Mouse (Mus musculus) CD4-positive helper T cell, adult 2 months (primary cell): ENCODE data around the gene Mgat4a.

Source experiments
- DNase-seq: peaks from one replicate; pipeline ENCODE4 v3.0.0-alpha.2; 2012; ENCODE audit warnings: low read depth, missing footprints, low spot score

Gene Mgat4a

GRCm38 (mm10) chr1:37466322-37466995, 74.4 kb downstream of the Mgat4a start:
- DNase-seq, result no peak

DNA sequence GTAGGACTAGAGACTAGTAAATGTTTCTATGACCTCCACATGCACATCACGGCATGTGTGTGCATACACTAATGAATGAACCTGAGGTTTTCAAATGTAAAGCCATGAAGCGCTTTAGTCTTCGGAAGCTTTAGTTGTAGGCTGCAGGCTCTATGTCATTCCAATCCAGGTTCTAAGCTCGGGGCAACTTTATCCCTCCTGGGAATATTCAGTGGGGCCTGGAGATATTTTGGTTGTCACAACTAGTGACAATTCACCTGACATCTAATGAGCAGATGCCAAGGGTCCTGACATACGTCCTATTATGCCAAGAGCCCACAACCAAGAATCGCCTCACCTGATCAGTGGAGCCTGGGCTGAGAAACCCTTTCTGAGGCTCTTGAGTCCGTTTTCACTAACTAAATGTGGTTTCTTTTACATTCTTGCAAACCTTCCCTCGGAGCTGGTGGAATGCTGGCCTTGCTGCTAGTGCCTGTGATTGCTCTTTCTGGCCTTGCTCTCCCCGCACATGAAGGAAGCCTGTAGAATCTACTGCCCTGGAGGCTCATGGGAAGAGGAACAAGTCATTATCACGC, 75.9 kb downstream of the Mgat4a start:
- no peak for DNase-seq

DNA sequence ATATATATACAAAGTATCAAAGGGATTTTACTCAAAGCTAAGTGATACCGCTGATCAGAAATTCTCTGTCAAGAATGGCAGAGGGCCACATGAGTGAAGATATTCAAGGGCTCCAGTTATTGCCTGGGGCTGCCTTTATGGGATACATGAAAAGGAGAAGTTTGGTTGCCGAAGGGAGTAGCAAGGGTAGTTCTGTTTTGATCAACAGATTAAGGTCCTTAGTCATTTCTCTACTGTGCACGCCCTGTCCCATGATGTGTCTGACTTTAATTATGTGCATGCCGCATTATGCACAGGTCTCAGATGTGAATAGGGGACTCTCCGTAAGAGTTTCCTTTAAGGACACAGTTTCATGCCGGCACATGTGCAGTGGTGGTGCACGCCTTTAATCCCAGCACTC, 83.3 kb downstream of the Mgat4a start:
- no peak for DNase-seq

GRCm38 (mm10) chr1:37451270-37451669, 89.5 kb downstream of the Mgat4a start:
- DNase-seq, result no peak

- peak; percentile 61 for DNase-seq
These were observed 92.3 kb downstream of the Mgat4a start for GRCm38 (mm10) chr1:37448361-37449095.

DNA sequence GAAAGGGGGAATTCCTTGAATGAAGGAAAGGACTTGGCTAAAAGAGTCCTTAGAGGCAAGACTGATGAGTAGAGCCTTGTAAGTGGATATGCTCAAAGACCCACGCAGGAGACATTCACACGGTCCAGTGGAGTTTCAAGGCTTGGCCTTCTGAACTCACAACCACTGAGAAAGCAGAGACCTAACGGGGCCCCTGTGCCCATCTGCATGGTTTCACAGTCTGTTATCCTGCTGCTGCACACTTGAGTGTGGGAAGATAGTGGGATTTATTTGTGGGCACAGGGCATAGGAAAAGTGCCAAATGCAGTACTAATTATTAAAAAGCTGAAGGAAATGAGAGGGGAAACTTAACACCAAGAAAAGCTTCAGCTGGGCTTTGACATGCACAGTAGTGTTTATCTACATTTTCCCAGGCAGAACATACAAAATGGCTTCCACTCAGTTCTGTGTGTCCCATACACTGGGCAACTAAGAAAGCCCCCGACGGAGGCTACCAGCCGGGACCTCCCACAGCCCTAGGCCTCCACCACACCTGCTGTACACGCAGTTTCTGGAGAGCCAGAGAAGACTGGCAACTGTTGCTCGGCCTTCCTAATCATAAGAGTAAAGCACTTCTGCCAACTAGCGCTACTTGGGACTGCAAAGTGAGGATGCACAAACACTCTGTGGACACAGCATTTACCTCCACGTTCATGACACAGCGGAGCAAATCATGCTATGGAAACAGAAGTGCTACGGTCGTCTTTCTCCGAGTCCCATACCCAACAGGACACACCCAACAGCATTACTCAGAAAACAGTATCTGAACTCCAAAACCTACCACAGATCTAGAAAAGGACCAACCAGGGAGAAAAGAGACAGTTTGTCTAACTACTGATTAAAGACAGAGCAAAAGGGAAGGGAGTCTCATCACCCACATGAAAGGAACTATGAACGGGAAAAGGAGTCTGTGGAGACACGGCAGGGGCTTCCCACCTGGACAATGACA, 97.7 kb downstream of the Mgat4a start:
- DNase-seq, result no peak

DNA sequence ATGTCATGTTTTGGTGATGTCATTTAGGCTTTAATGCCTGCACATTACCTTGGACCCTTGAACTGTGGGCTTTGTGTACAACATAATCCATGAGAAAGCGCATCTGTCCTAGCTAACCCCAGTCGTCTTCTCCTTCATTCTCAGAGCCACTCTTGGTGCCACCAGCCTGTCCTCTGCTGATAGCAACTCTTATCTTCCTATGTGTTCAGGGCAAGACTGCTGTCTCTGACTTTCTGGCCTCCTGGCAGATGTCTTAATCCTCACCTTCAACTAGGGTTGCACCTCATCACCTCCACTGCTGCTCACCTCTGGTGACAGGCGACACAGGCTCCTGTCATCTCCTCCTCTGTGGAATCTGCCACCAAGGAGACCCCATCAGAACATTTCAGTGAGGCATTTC, 104.4 kb downstream of the Mgat4a start:
- DNase-seq, result no peak

- no peak for DNase-seq
These were observed 110.4 kb downstream of the Mgat4a start for GRCm38 (mm10) chr1:37430297-37430840.

GRCm38 (mm10) chr1:37429366-37430296, 111.2 kb downstream of the Mgat4a start, which contains the start of the genes Coa5 and Unc50:
TSS of gene Coa5 (minus strand) at chr1:37430103.
TSS of gene Unc50 (plus strand) at chr1:37430139.
- peak; percentile 97 for DNase-seq

DNA sequence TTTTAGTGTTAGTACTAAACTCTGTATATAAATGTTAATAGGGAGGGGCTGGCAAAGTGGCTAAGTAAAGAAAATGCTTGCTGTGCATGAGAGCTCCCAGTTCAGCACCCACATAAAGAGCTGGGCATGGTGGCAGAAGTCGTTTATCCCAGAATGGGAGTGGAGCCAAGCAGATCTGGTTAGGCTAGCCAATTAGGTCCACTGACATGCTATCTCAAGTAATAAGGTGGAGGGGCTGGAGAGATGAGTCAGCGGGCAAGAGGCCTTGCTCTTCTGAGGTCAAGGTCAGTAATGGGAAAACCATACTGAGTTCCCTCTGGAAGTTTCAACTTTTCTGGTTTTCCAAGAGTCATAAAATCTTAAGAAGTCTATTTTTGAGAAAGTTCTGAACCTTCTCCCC, 111.9 kb downstream of the Mgat4a start:
- DNase-seq, result no peak

DNA sequence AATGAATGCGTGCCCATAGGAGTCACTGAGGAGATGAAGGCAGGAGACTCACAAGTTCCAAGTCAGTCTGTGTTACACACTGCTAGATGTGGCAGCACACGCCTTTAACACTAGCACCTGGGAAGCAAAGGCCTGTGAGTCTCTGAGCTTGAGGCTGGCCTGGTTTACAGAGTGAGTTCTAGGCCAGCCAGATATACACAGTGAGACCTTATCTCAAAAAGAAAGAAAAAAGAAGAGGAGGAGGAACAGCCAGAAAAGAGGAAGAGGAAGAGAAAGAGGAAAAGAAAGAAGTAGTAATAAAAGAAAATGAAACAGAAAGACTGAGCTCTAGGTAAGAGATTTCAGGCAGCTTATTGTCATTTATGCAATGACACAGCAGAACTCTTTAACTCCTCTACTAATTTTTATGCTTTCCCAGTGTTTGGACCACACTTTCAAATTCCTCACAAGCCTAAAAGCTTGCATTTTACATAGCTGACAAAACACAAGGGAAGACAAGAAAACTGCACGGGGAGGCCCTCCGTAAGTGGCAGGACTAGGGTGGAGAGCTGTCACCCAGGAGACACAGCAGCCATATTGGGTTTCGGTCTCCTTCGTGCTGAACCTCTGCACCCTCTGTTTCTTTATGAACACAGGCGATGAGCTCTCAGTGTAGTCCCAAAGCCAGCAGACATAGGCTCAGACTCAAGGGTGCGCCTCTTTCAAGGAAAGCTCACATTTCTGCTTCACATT, 113.5 kb downstream of the Mgat4a start:
- no peak for DNase-seq

GRCm38 (mm10) chr1:37419420-37419819, 121.4 kb downstream of the Mgat4a start:
- DNase-seq, result peak; percentile 73

GRCm38 (mm10) chr1:37415394-37415793, 125.4 kb downstream of the Mgat4a start:
- no peak for DNase-seq

DNA sequence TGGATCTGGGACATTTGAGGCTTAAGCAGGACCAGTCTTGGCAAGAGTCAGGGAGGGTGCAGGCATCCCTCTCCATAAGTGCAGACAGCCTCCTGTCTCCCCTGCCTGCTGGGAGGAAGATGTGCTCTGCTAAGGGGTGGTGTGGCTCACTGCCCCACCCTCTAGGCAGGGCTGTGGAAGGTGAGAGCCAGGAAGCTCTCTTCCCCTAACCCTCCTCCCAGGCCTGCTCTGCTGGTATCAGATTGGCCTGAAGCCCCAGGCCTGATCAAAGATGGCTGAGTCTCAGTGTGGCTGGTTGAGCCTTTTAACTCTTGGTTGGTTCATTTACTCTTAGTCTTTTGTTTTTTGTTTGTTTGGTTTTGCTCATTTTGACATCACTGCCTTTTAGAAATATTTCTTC, 131.2 kb downstream of the Mgat4a start:
- DNase-seq, result no peak

DNA sequence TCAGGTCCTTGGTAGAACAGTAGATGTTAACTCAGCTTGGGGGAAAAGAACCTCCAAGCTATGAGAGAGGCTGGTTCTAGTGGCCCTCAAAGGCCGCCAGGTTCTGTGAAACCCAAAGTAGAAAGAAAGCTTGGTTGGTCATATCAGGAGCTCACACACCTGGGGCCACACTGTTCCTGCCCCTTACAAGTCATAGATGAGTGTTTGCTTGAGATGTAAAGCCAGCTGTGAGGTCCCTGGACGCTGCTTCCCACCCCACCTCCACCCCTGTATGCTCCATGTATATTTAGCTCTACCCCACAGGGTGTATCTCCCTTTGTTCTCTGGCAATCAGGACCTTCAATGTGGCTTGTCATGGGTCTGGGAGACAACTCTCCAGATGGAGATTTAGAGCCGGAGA, 132.1 kb downstream of the Mgat4a start:
- no peak for DNase-seq

GRCm38 (mm10) chr1:37408059-37408458, 132.8 kb downstream of the Mgat4a start:
- no peak for DNase-seq

DNA sequence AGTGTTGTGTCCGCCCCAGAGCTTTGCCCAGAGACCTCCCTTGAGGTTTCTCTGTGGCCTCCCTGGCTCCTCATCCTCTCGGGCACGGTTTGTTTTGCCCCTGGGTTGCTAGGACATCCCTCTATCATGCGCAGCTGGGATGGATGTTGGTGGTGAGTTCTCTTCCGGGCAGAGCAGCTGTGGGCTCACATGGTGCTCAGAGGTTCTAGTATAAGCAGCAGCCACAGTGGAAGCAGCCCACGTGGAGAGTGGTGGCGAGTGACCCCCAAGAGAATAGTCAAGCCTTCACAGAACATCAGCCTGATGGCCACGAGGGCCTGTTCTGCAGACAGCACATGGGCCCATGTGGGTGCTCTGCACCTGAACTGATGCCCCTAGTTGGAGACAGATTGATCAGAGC, 133.6 kb downstream of the Mgat4a start:
- no peak for DNase-seq

DNA sequence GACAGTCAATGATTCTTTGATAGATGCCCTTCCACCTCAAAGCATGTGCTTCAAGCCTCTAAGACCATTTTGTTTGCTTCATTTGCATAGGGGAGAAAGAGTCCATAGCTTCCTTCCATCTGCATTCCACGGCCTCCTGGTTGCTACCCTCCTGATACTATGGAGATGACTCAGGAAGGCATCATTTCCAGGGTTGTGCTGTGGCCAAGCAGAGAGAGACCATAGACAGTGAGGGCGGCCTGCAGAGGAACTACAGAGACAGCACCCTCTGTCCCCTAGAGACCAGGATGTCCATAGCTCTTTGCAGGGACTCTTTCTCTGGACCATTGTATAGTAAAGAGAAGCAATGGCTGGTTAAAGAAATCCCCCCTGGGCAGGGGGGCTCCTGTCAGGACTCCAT, 135.7 kb downstream of the Mgat4a start:
- no peak for DNase-seq

DNA sequence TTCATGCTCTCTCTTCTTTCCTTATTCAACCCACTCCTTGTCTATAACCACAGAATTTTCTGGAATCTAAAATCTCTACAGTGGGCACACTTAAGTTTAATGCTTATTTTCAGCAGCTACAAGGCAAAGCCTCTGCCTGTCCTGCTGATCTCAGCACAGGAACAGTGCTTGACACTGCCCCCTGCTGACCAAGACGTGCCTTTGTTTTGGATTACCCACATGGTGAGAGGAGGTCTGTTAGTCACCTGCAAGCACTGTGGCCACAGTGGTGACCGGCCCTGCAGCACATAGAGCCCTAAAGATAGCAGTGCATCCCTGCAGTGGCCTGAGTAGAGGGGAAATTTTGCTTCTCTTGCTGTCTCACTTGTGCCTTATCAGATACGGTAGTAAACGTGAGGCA, 139.1 kb downstream of the Mgat4a start:
- peak; percentile 67 for DNase-seq

- no peak for DNase-seq
These were observed 141.1 kb downstream of the Mgat4a start for GRCm38 (mm10) chr1:37399734-37400133.
